Mouse (Mus musculus) myocyte (in vitro differentiated cells): ENCODE results near the gene Ablim2. TPM values are rescaled to one million over a fixed set of nuclear protein-coding genes. Genes with fewer than 3 reads are reported as not detected.

Experiments
- H3K27me3 ChIP-seq: one replicate; pipeline ENCODE4 v1.6.1; 2011; ENCODE audit not compliant: control insufficient read depth, insufficient read depth, insufficient read length
- H3K36me3 ChIP-seq: one replicate; pipeline ENCODE4 v1.6.1; 2011; ENCODE audit not compliant: control insufficient read depth, insufficient read depth
- H3K4me2 ChIP-seq: one replicate; pipeline ENCODE4 v1.6.1; 2011; ENCODE audit warnings: low read depth, control low read depth
- H3K4me3 ChIP-seq: one replicate; pipeline ENCODE4 v1.5.1; 2011; ENCODE audit warnings: mild to moderate bottlenecking, control low read depth, moderate library complexity
- H3K79me2 ChIP-seq: one replicate; pipeline ENCODE4 v1.6.1; 2011; ENCODE audit not compliant: control insufficient read depth, insufficient read depth
- H3ac ChIP-seq: one replicate; pipeline ENCODE4 v1.6.1; 2011; ENCODE audit not compliant: control insufficient read depth, insufficient read length
- CEBPB ChIP-seq: IDR thresholded peaks from 2 replicates; pipeline ENCODE4 v1.6.1; 2011; ENCODE audit warnings: mild to moderate bottlenecking, moderate library complexity; ENCODE audit not compliant: poor library complexity, insufficient read depth, severe bottlenecking
- E2F4 ChIP-seq: IDR thresholded peaks from one replicate; pipeline ENCODE4 v1.6.1; 2011; ENCODE audit warnings: mild to moderate bottlenecking, control low read depth, moderate library complexity; ENCODE audit not compliant: insufficient read depth
- MAX ChIP-seq: IDR thresholded peaks from one replicate; pipeline ENCODE4 v1.6.1; 2011; ENCODE audit warnings: low read depth, mild to moderate bottlenecking, control low read depth
- MYOD1 ChIP-seq, 3 experiments: IDR thresholded peaks; one replicate each; pipeline ENCODE4 v1.6.1; 2011; ENCODE audit warnings: control low read depth in 2 of 3, low read depth in 2 of 3, mild to moderate bottlenecking in 2 of 3, moderate library complexity in 1 of 3; ENCODE audit not compliant: insufficient read length in 2 of 3, control insufficient read depth in 1 of 3
- MYOG ChIP-seq, 3 experiments: IDR thresholded peaks; one replicate each; pipeline ENCODE4 v1.6.1; 2011; ENCODE audit warnings: control low read depth in 2 of 3, low read depth in 2 of 3, mild to moderate bottlenecking in 2 of 3; ENCODE audit not compliant: insufficient read length in 2 of 3, control insufficient read depth in 1 of 3, insufficient read depth in 1 of 3
- POLR2A ChIP-seq: IDR thresholded peaks from one replicate; pipeline ENCODE4 v1.6.1; 2011; ENCODE audit warnings: low read depth, mild to moderate bottlenecking, control low read depth, moderate library complexity; ENCODE audit not compliant: insufficient read length
- POLR2AphosphoS2 ChIP-seq: IDR thresholded peaks from one replicate; pipeline ENCODE4 v1.6.1; 2011; ENCODE audit warnings: low read depth, control low read depth; ENCODE audit not compliant: insufficient read length
- REST ChIP-seq: IDR thresholded peaks from one replicate; pipeline ENCODE4 v1.6.1; 2011; ENCODE audit warnings: mild to moderate bottlenecking, control low read depth, moderate library complexity; ENCODE audit not compliant: insufficient read depth, insufficient read length
- SRF ChIP-seq: IDR thresholded peaks from one replicate; pipeline ENCODE4 v1.6.1; 2011; ENCODE audit warnings: low read depth; ENCODE audit not compliant: control insufficient read depth, insufficient read length
- TCF12 ChIP-seq: IDR thresholded peaks from one replicate; pipeline ENCODE4 v1.6.1; 2011; ENCODE audit warnings: mild to moderate bottlenecking, control low read depth; ENCODE audit not compliant: poor library complexity, insufficient read depth, severe bottlenecking
- TCF3 ChIP-seq: IDR thresholded peaks from one replicate; pipeline ENCODE4 v1.6.1; 2011; ENCODE audit warnings: low read depth, control low read depth; ENCODE audit not compliant: insufficient read length
- USF1 ChIP-seq: IDR thresholded peaks from one replicate; pipeline ENCODE4 v1.6.1; 2011; ENCODE audit warnings: low read depth, mild to moderate bottlenecking, control low read depth, moderate library complexity
- polyA plus RNA-seq: library from polyadenylated mRNA; unstranded; fragments of >200 nt; fragmentation: generic; extraction: Trizol; gene quantifications from one replicate; pipeline ENCODE4 v1.2.1, GENCODE M21; 2012; ENCODE audit warnings: missing spikeins

Ablim2 gene
- polyA plus RNA-seq, 1 experiment, result 11.9 TPM

GRCm38 (mm10) chr5:35737231-35737901, 20.3 kb upstream of the Ablim2 start:
- H3K79me2 ChIP-seq, result no peaks in the 10 kb centered on the region

GRCm38 (mm10) chr5:35739005-35739404, 18.7 kb upstream of the Ablim2 start:
- H3K79me2 ChIP-seq, result no peaks in the 10 kb centered on the region

More at GRCm38 (mm10) chr5:35737231-35737901, 20.3 kb upstream of the Ablim2 start:
- Histone ChIP-seq H3K4me2 (no peak overlapping the region), H3K4me3 (no peak overlapping the region), H3ac (no peak overlapping the region), H3K36me3 (no peaks in the 10 kb centered on the region), H3K27me3 (peaks cover 24% of the 10 kb centered on the region)
- TF ChIP-seq TCF12, result no peak
- TF ChIP-seq MYOG (IDR thresholded peaks at IDR 0.05; ENCODE audit: control insufficient read depth in 1 of 3, insufficient read depth in 1 of 3, insufficient read length in 2 of 3, low read depth in 2 of 3), result peak in 1 of 3 experiments; percentile 43
- TF ChIP-seq MYOD1 (IDR thresholded peaks at IDR 0.05; ENCODE audit: control insufficient read depth in 1 of 3, insufficient read length in 2 of 3, low read depth in 2 of 3), result peak in 1 of 3 experiments; percentile 10

DNA sequence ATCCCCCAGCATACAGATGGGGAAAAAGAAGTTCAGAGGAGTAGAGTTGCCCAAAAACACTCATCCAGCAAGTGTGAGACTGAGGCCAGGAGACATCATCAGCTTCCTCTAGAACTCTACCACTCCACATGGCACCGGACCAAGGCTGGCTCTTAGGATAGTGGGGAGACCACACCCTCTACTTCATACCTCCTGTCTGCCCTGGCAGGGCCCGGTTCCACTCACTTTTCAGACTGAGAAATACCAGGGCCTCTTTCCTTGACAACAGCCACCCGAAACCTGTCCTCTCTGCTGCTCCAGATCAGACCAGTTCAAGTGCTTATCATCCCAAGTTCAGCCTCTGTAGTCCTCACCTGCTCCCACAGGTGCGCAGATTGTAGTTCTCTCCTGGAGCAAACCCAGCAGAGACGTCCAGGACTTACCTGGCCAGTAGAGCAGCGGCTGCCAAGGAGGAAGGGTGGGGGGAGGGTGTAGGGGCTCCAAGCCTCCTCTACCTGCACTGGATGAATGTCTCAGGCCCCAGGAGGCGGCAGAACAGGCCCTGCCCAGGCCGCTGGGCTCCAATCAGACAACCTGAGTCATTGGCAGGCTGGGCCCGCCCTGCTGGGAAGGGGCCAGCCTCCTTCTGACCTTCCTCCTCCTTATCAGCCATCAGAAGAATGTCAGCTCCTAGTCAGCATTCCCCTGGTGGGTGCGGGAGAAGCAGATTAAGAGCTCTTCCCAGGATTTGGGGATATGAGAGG, 18.0 kb upstream of the Ablim2 start, which contains the start of gene Sh3tc1:
Gene Sh3tc1 (minus strand): TSS at position 452 of the 743 bp plus-strand sequence.
- no peak within 1 kb of the TSS for H3ac ChIP-seq
- no peak within 1 kb of the TSS for H3K4me2 ChIP-seq
- peaks cover 12% of the 10 kb centered on the region for H3K27me3 ChIP-seq
- H3K36me3 ChIP-seq, result no peaks in the 10 kb centered on the region
- TF ChIP-seq E2F4 (no peak), MYOD1 (IDR thresholded peaks at IDR 0.05; ENCODE audit: control insufficient read depth in 1 of 3, insufficient read length in 2 of 3, low read depth in 2 of 3) (no peak), POLR2A (no peak), TCF3 (no peak), MYOG (IDR thresholded peaks at IDR 0.05; ENCODE audit: control insufficient read depth in 1 of 3, insufficient read depth in 1 of 3, insufficient read length in 2 of 3, low read depth in 2 of 3) (no peak), SRF (no peak), CEBPB (no peak), MAX (no peak), TCF12 (no peak), REST (no peak), USF1 (no peak), POLR2AphosphoS2 (no peak)
- no peaks in the 10 kb centered on the region for H3K79me2 ChIP-seq
- no peak within 1 kb of the TSS for H3K4me3 ChIP-seq

More at GRCm38 (mm10) chr5:35739005-35739404, 18.7 kb upstream of the Ablim2 start:
- no peak overlapping the region for H3K4me2 ChIP-seq
- TF ChIP-seq CEBPB (no peak), POLR2AphosphoS2 (no peak), MAX (no peak), USF1 (no peak), REST (no peak), TCF12 (no peak), E2F4 (no peak), MYOG (IDR thresholded peaks at IDR 0.05; ENCODE audit: control insufficient read depth in 1 of 3, insufficient read depth in 1 of 3, insufficient read length in 2 of 3, low read depth in 2 of 3) (no peak), SRF (no peak), POLR2A (no peak), MYOD1 (IDR thresholded peaks at IDR 0.05; ENCODE audit: control insufficient read depth in 1 of 3, insufficient read length in 2 of 3, low read depth in 2 of 3) (no peak), TCF3 (no peak)
- H3ac ChIP-seq, result no peak overlapping the region
- H3K27me3 ChIP-seq, result peaks cover 14% of the 10 kb centered on the region
- no peak overlapping the region for H3K4me3 ChIP-seq
- no peaks in the 10 kb centered on the region for H3K36me3 ChIP-seq

GRCm38 (mm10) chr5:35740716-35741115, 17.0 kb upstream of the Ablim2 start:
- H3ac ChIP-seq, result no peak overlapping the region
- H3K36me3 ChIP-seq, result no peaks in the 10 kb centered on the region
- peaks cover 12% of the 10 kb centered on the region for H3K27me3 ChIP-seq
- TF ChIP-seq MYOG (IDR thresholded peaks at IDR 0.05; ENCODE audit: control insufficient read depth in 1 of 3, insufficient read depth in 1 of 3, insufficient read length in 2 of 3, low read depth in 2 of 3), result no peak
- TF ChIP-seq TCF3, result no peak
- no peak for TF ChIP-seq TCF12
- TF ChIP-seq MYOD1 (IDR thresholded peaks at IDR 0.05; ENCODE audit: control insufficient read depth in 1 of 3, insufficient read length in 2 of 3, low read depth in 2 of 3), result no peak
- TF ChIP-seq REST, result no peak
- no peak for TF ChIP-seq POLR2AphosphoS2
- no peak for TF ChIP-seq POLR2A
- no peak for TF ChIP-seq MAX
- TF ChIP-seq SRF, result no peak
- TF ChIP-seq USF1, result no peak
- no peak for TF ChIP-seq CEBPB
- TF ChIP-seq E2F4, result no peak
- H3K4me2 ChIP-seq, result no peak overlapping the region
- H3K79me2 ChIP-seq, result no peaks in the 10 kb centered on the region
- no peak overlapping the region for H3K4me3 ChIP-seq
